Mouse (Mus musculus) liver, embryonic 13.5 days (tissue): ENCODE measurements around the gene Rpl15. TPM values are rescaled to one million over a fixed set of nuclear protein-coding genes. Genes with fewer than 3 reads are reported as not detected.
A peak's percentile ranks its signal among the peaks of the same experiment; 100 is the strongest.
"Not testable (repeated sequence)": the region's sequence is repeated elsewhere in the genome, so short reads cannot be mapped to it uniquely, and the experiment has no call there.

Experiments
- ATAC-seq: fragments of 200-750 bp; cut with Nextera tagmentation; 2 replicates; pipeline ENCODE4 v1.8.0; 2017; ENCODE audit warnings: low read depth, mild to moderate bottlenecking, moderate number of reproducible peaks, moderate library complexity
- DNase-seq: peaks from one replicate; pipeline ENCODE4 v3.0.0; 2022
- H3K27ac ChIP-seq: fragments of 300-500 bp; sonication (generic); 2 replicates; pipeline ENCODE4 v1.5.1; 2015; ENCODE audit warnings: moderate library complexity, mild to moderate bottlenecking, inconsistent platforms
- H3K27me3 ChIP-seq: fragments of 300-500 bp; sonication (generic); 2 replicates; pipeline ENCODE4 v1.6.1; 2015; ENCODE audit warnings: mild to moderate bottlenecking, inconsistent platforms
- H3K36me3 ChIP-seq: fragments of 300-500 bp; sonication (generic); 2 replicates; pipeline ENCODE4 v1.6.1; 2015; ENCODE audit warnings: mild to moderate bottlenecking, inconsistent platforms
- H3K4me1 ChIP-seq: fragments of 300-500 bp; sonication (generic); replicated peaks from 2 replicates; pipeline ENCODE4 v1.6.1; 2015; ENCODE audit warnings: inconsistent platforms
- H3K4me2 ChIP-seq: fragments of 300-500 bp; sonication (generic); 2 replicates; pipeline ENCODE4 v1.6.1; 2015; ENCODE audit warnings: inconsistent platforms, mild to moderate bottlenecking, moderate library complexity
- H3K4me3 ChIP-seq: fragments of 300-500 bp; sonication (generic); replicated peaks from 2 replicates; pipeline ENCODE4 v1.5.1; 2015; ENCODE audit warnings: mild to moderate bottlenecking, inconsistent platforms
- H3K9ac ChIP-seq: fragments of 300-500 bp; sonication (generic); 2 replicates; pipeline ENCODE4 v1.6.1; 2015; ENCODE audit warnings: mild to moderate bottlenecking, inconsistent platforms
- H3K9me3 ChIP-seq: fragments of 300-500 bp; sonication (generic); replicated peaks from 2 replicates; pipeline ENCODE4 v1.6.1; 2016; ENCODE audit warnings: inconsistent platforms
- WGBS: fragments of 180-500 bp; shearing (Covaris S2); methylation state at CpG from one replicate; pipeline ENCODE4 v1.1.7; 2015; ENCODE audit not compliant: insufficient replicate concordance; 5-methylcytosine and 5-hydroxymethylcytosine counted together
- polyA plus RNA-seq: library from polyadenylated mRNA; unstranded; fragments of >200 nt; fragmentation: Nextera tagmentation; extraction: Ambion mirVana; gene quantifications from 2 replicates; pipeline ENCODE4 v1.2.1, GENCODE M21; 2015

Gene Rpl15
- polyA plus RNA-seq, 1 experiment from 2014 or later: 362 TPM

GRCm38 (mm10) chr14:18240132-18240531 lies 31.1 kb downstream of the Rpl15 start:
- no peaks in the 10 kb centered on the region for H3K9me3 ChIP-seq
- peaks cover 24% of the 10 kb centered on the region for H3K4me1 ChIP-seq
- ATAC-seq (no peak), DNase-seq (no peak)
- no peak overlapping the region for H3K4me3 ChIP-seq
- 57% methylated on average over 7 of the region's 7 CpGs for WGBS
- H3K27me3 ChIP-seq: no peaks in the 10 kb centered on the region
- H3K27ac ChIP-seq: no peak overlapping the region
- no peaks in the 10 kb centered on the region for H3K36me3 ChIP-seq
- H3K4me2 ChIP-seq: 0 out of 2 replicates have a peak overlapping the region, but pooled peaks have one; percentile 3
- no peak overlapping the region for H3K9ac ChIP-seq

GRCm38 (mm10) chr14:18238750-18239731 lies 32.1 kb downstream of the Rpl15 start, which contains the start of gene Nr1d2:
Gene Nr1d2, minus strand, starts transcription at chr14:18239127.
- Histone ChIP-seq H3K36me3 (no peaks in the 10 kb centered on the region), H3K9ac (peak within 1 kb of the TSS; percentile 73), H3K9me3 (no peaks in the 10 kb centered on the region), H3K27me3 (no peaks in the 10 kb centered on the region), H3K4me2 (peak within 1 kb of the TSS; percentile 98), H3K4me3 (peak within 1 kb of the TSS; percentile 72), H3K27ac (peak within 1 kb of the TSS; percentile 59), H3K4me1 (peaks cover 30% of the 10 kb centered on the region)
- under 1% methylated on average over 65 of the region's 66 CpGs for WGBS
- ATAC-seq: peak; percentile 83
- DNase-seq: peak; percentile 91

- Histone ChIP-seq H3K36me3 (no peaks in the 10 kb centered on the region), H3K27ac (peak overlapping the region; percentile 59), H3K4me3 (peak overlapping the region; percentile 72), H3K9ac (peak overlapping the region; percentile 73), H3K27me3 (no peaks in the 10 kb centered on the region), H3K4me2 (peak overlapping the region; percentile 98), H3K9me3 (no peaks in the 10 kb centered on the region), H3K4me1 (peaks cover 32% of the 10 kb centered on the region)
- ATAC-seq: peak; percentile 84
- 0% methylated on average over 68 of the region's 71 CpGs for WGBS
- DNase-seq: peak; percentile 92
Measured at GRCm38 (mm10) chr14:18238131-18238749, 33.0 kb downstream of the Rpl15 start.

GRCm38 (mm10) chr14:18237381-18237780 lies 33.8 kb downstream of the Rpl15 start:
- H3K27ac ChIP-seq: no peak overlapping the region
- no peak for DNase-seq
- peak overlapping the region; percentile 98 for H3K4me2 ChIP-seq
- peaks cover 32% of the 10 kb centered on the region for H3K4me1 ChIP-seq
- H3K9me3 ChIP-seq: no peaks in the 10 kb centered on the region
- H3K4me3 ChIP-seq: peak overlapping the region; percentile 72; the same call in 1 of the 2 replicates
- no peak overlapping the region for H3K9ac ChIP-seq
- H3K36me3 ChIP-seq: no peaks in the 10 kb centered on the region
- no peak for ATAC-seq
- 74% methylated on average over 4 of the region's 4 CpGs for WGBS
- H3K27me3 ChIP-seq: no peaks in the 10 kb centered on the region

- H3K36me3 ChIP-seq, H3K27me3 ChIP-seq, DNase-seq, H3K9me3 ChIP-seq, H3K9ac ChIP-seq, H3K4me2 ChIP-seq, H3K27ac ChIP-seq, H3K4me3 ChIP-seq, ATAC-seq: not testable (repeated sequence)
- H3K4me1 ChIP-seq: peaks cover 32% of the 10 kb centered on the region
- 63% methylated on average over 2 of the region's 2 CpGs for WGBS
Measured at GRCm38 (mm10) chr14:18236496-18237235, 34.5 kb downstream of the Rpl15 start.

- H3K27me3 ChIP-seq: no peaks in the 10 kb centered on the region
- no peaks in the 10 kb centered on the region for H3K36me3 ChIP-seq
- H3K9me3 ChIP-seq: no peaks in the 10 kb centered on the region
- no peak overlapping the region for H3K4me3 ChIP-seq
- H3K4me2 ChIP-seq: no peak overlapping the region
- DNase-seq: no peak
- H3K27ac ChIP-seq: peak overlapping the region; percentile 23; the same call in 1 of the 2 replicates
- ATAC-seq: no peak
- peaks cover 27% of the 10 kb centered on the region for H3K4me1 ChIP-seq
- 28% methylated on average over 5 of the region's 5 CpGs for WGBS
- no peak overlapping the region for H3K9ac ChIP-seq
Measured at GRCm38 (mm10) chr14:18233981-18234960, 36.9 kb downstream of the Rpl15 start.

- H3K4me3 ChIP-seq: no peak overlapping the region
- no peak overlapping the region for H3K9ac ChIP-seq
- H3K27me3 ChIP-seq: no peaks in the 10 kb centered on the region
- no peaks in the 10 kb centered on the region for H3K9me3 ChIP-seq
- peaks cover 17% of the 10 kb centered on the region for H3K4me1 ChIP-seq
- H3K4me2 ChIP-seq: no peak overlapping the region
- no peak overlapping the region for H3K27ac ChIP-seq
- H3K36me3 ChIP-seq: no peaks in the 10 kb centered on the region
- 71% methylated on average over 2 of the region's 2 CpGs for WGBS
- DNase-seq (no peak), ATAC-seq (no peak)
Measured at GRCm38 (mm10) chr14:18233076-18233475, 38.1 kb downstream of the Rpl15 start.

- WGBS: 75% methylated on average over 8 of the region's 8 CpGs
Measured at GRCm38 (mm10) chr14:18231866-18232265, 39.3 kb downstream of the Rpl15 start.

GRCm38 (mm10) chr14:18229751-18230150 lies 41.4 kb downstream of the Rpl15 start:
- DNase-seq, ATAC-seq: not testable (repeated sequence)
- WGBS: 81% methylated on average over 10 of the region's 10 CpGs

More at GRCm38 (mm10) chr14:18231866-18232265, 39.3 kb downstream of the Rpl15 start:
- not testable (repeated sequence) for H3K9ac ChIP-seq, H3K27me3 ChIP-seq, H3K4me2 ChIP-seq, H3K9me3 ChIP-seq, H3K4me3 ChIP-seq, ATAC-seq, H3K4me1 ChIP-seq, H3K36me3 ChIP-seq, H3K27ac ChIP-seq, DNase-seq

GRCm38 (mm10) chr14:18226181-18226580 lies 45.0 kb downstream of the Rpl15 start:
- WGBS: 83% methylated on average over 11 of the region's 11 CpGs
- not testable (repeated sequence) for H3K4me2 ChIP-seq

More at GRCm38 (mm10) chr14:18229751-18230150, 41.4 kb downstream of the Rpl15 start:
- not testable (repeated sequence) for H3K27me3 ChIP-seq, H3K27ac ChIP-seq, H3K4me3 ChIP-seq, H3K36me3 ChIP-seq, H3K9me3 ChIP-seq, H3K9ac ChIP-seq, H3K4me1 ChIP-seq, H3K4me2 ChIP-seq

More at GRCm38 (mm10) chr14:18226181-18226580, 45.0 kb downstream of the Rpl15 start:
- not testable (repeated sequence) for H3K27ac ChIP-seq, H3K27me3 ChIP-seq, H3K9ac ChIP-seq, H3K36me3 ChIP-seq, DNase-seq, ATAC-seq, H3K9me3 ChIP-seq, H3K4me3 ChIP-seq, H3K4me1 ChIP-seq
